In the genomic region with DNA sequence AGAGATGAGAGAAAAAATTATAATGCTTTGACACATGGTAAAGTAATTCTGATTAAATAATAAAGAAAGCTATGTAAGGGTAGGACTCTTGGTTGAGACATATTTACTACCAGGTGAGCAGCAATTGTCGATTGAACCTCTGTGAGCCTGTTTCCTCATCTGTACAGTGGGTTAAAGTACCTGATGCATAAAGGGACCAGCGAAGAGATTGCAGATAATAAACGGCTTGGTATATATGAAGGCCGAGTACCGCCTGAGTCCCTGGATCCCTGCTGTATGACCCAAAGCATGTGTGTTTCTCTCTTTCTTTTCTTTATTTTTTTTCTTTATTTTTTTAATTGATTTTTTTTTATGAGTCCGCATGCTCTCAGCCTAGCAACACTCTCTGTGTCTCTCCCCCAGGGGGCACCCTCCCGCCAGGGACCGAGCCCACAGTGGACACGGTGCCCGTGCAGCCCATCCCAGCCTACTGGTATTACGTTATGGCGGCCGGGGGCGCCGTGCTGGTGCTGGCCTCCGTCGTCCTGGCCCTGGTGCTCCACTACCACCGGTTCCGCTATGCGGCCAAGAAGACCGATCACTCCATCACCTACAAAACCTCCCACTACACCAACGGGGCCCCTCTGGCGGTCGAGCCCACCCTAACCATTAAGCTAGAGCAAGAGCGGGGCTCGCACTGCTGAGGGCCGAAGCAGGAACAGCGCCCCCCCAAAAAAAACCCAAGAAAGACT, we compare ENCODE assay signal across 9 mouse cellular contexts.
DNase-seq lines count a peak whose midpoint lies in the region; ATAC-seq and TF ChIP-seq lines count a peak whose summit lies in the region.
"Had no signal": no experiment of that assay in that cellular context is flagged by ENCODE, and none has a peak within 500 bp of the region (broad histone marks: within the 10 kb centered on the region; RNA-seq: fewer than 3 reads in every experiment).

No protein-coding gene starts in this region.

- TF ChIP-seq CTCF in liver, postnatal 0 days (IDR thresholded peaks at IDR 0.05; ENCODE audit: low read depth): peak; percentile 71

- ATAC-seq in heart, embryonic 12.5 days (ENCODE audit: insufficient number of reproducible peaks, low FRiP score): peak; percentile 75
- peak; percentile 91 for ATAC-seq in granulocyte monocyte progenitor cell, adult 5-6 weeks (replicated peaks; ENCODE audit: poor library complexity, severe bottlenecking)
- peak; percentile 87 for ATAC-seq in kidney, embryonic 14.5 days (ENCODE audit: low FRiP score, low TSS enrichment)
- ATAC-seq in liver, postnatal 0 days: 0 out of 2 replicates have a peak, but pooled peaks have one; percentile 56
- peak; percentile 69 for ATAC-seq in neural tube, embryonic 12.5 days (ENCODE audit: low FRiP score, low read depth)

- peak overlapping the region; percentile 50 for H3K4me3 ChIP-seq in heart, embryonic 12.5 days
- peak overlapping the region; percentile 33 for H3K4me3 ChIP-seq in kidney, embryonic 14.5 days (ENCODE audit: low read length)
- H3K4me3 ChIP-seq in liver, postnatal 0 days (ENCODE audit: low read depth, low read length): peak overlapping the region; percentile 38
- H3K4me3 ChIP-seq in neural tube, embryonic 12.5 days: no peak overlapping the region

- H3K4me2 ChIP-seq in heart, embryonic 12.5 days: peak overlapping the region; percentile 66
- H3K4me2 ChIP-seq in kidney, embryonic 14.5 days (replicated peaks; ENCODE audit: low read depth, low read length): peak overlapping the region; percentile 58
- peak overlapping the region; percentile 72 for H3K4me2 ChIP-seq in liver, postnatal 0 days (ENCODE audit: low read depth, low read length)
- H3K4me2 ChIP-seq in neural tube, embryonic 12.5 days (replicated peaks): peak overlapping the region; percentile 48

- no peak for TF ChIP-seq EP300 in liver, postnatal 0 days (IDR thresholded peaks at IDR 0.05; ENCODE audit: low read depth)

- peak overlapping the region; percentile 55; the same call in 1 of the 2 replicates for H3K9ac ChIP-seq in heart, embryonic 12.5 days
- H3K9ac ChIP-seq in kidney, embryonic 14.5 days (ENCODE audit: low read depth, low read length): no peak overlapping the region
- H3K9ac ChIP-seq in liver, postnatal 0 days (replicated peaks): no peak overlapping the region
- H3K9ac ChIP-seq in neural tube, embryonic 12.5 days: no peak overlapping the region

- H3K36me3 ChIP-seq in heart, embryonic 12.5 days: no peaks in the 10 kb centered on the region
- H3K36me3 ChIP-seq in kidney, embryonic 14.5 days (ENCODE audit: control insufficient read depth, insufficient read depth, low read length): no peaks in the 10 kb centered on the region
- H3K36me3 ChIP-seq in liver, postnatal 0 days (replicated peaks; ENCODE audit: insufficient read depth, low read length): no peaks in the 10 kb centered on the region
- H3K36me3 ChIP-seq in neural tube, embryonic 12.5 days: no peaks in the 10 kb centered on the region

- H3K27ac ChIP-seq in heart, embryonic 12.5 days (ENCODE audit: poor library complexity, severe bottlenecking): no peak overlapping the region
- no peak overlapping the region for H3K27ac ChIP-seq in kidney, embryonic 14.5 days (ENCODE audit: low read depth, low read length)
- H3K27ac ChIP-seq in liver, postnatal 0 days (ENCODE audit: low read depth): no peak overlapping the region
- no peak overlapping the region for H3K27ac ChIP-seq in neural tube, embryonic 12.5 days
- H3K27ac ChIP-seq: macrophage had no signal

- 23% methylated on average over 28 of the region's 28 CpGs for WGBS in heart, embryonic 12.5 days
- WGBS in kidney, embryonic 14.5 days: 21% methylated on average over 28 of the region's 28 CpGs
- WGBS in liver, postnatal 0 days (ENCODE audit: insufficient replicate concordance): 31% methylated on average over 28 of the region's 28 CpGs
- 21% methylated on average over 28 of the region's 28 CpGs for WGBS in neural tube, embryonic 12.5 days

- H3K4me1 ChIP-seq in heart, embryonic 12.5 days (replicated peaks): peaks cover 18% of the 10 kb centered on the region
- H3K4me1 ChIP-seq in kidney, embryonic 14.5 days (ENCODE audit: control insufficient read depth, insufficient read depth, low read length): peaks cover 8% of the 10 kb centered on the region; the same call in 1 of the 2 replicates
- no peaks in the 10 kb centered on the region for H3K4me1 ChIP-seq in liver, postnatal 0 days (ENCODE audit: insufficient read depth)
- peaks cover 14% of the 10 kb centered on the region for H3K4me1 ChIP-seq in neural tube, embryonic 12.5 days

- no peaks in the 10 kb centered on the region for H3K27me3 ChIP-seq in heart, embryonic 12.5 days (replicated peaks)
- no peaks in the 10 kb centered on the region for H3K27me3 ChIP-seq in kidney, embryonic 14.5 days (ENCODE audit: control insufficient read depth, insufficient read depth, low read length)
- peaks cover 8% of the 10 kb centered on the region; the same call in 1 of the 2 replicates for H3K27me3 ChIP-seq in liver, postnatal 0 days (ENCODE audit: insufficient read depth, low read length)
- H3K27me3 ChIP-seq in neural tube, embryonic 12.5 days (replicated peaks): no peaks in the 10 kb centered on the region

- DNase-seq in heart, adult 9 months (ENCODE audit: low spot score in 2 of 2): no peak
- DNase-seq in adrenal gland, postnatal 4 days (ENCODE audit: low spot score in 2 of 2): peak; percentile 22 to 46
- DNase-seq in liver, postnatal 0 days: peak; percentile 74
- DNase-seq in thymus, postnatal 10 days (ENCODE audit: low spot score in 2 of 2): peak; percentile 18 to 37

- no peaks in the 10 kb centered on the region for H3K9me3 ChIP-seq in heart, embryonic 12.5 days (replicated peaks)
- no peaks in the 10 kb centered on the region for H3K9me3 ChIP-seq in kidney, embryonic 14.5 days (ENCODE audit: control insufficient read depth, low read length)
- H3K9me3 ChIP-seq in liver, postnatal 0 days (ENCODE audit: low read length): no peaks in the 10 kb centered on the region
- no peaks in the 10 kb centered on the region for H3K9me3 ChIP-seq in neural tube, embryonic 12.5 days

Comparison
In these comparisons a context has a peak if more than half of its experiments do, and no peak if none do; other contexts are left out.
1. DNase-seq: peak in adrenal gland, postnatal 4 days (2 of 2), liver, postnatal 0 days (single experiment) and thymus, postnatal 10 days (2 of 2); none in heart, adult 9 months (0 of 2).
2. Peak in every context shown above with its lines, with median percentiles within 50 percentile points of each other: ATAC-seq and H3K4me2 ChIP-seq.